Mouse (Mus musculus): ENCODE data around the gene Smyd2. TPM values are rescaled to one million over a fixed set of nuclear protein-coding genes. Genes with fewer than 3 reads are reported as not detected.

Smyd2 gene
- total and polyA plus RNA-seq, 3 experiments = 81.5 to 117 (median 99.2) TPM

DNA sequence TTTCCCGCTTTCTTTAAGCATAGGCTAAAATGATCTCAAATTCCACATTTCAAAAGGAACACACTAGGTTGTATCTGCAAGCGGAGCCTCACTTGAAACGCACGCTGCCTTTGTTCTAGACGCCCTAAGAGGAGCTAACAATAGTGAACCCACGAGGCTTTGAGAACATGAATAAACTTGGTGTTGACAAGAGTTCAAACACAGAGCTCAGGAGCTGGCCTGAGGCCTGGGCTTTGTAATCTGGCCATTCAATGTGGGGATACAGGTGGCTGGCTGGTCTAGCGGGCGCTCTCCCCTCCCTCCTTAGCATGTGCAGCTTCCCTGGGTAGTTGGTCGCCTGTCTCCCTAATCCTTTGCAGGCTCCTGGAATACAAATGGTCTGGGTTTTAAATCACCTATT is 24.3 kb downstream of the Smyd2 start:
- H3K79me2 ChIP-seq (replicated peaks; ENCODE audit: control insufficient read depth, insufficient read depth, low read length) = no peaks in the 10 kb centered on the region
- DNase-seq = no peak
- intact Hi-C loops (cut with DNase I) = no loop called here
- H3K27ac ChIP-seq = no peak overlapping the region
- H3K9ac ChIP-seq (ENCODE audit: low read depth, low read length) = no peak overlapping the region
- 76% methylated on average over 9 of the region's 9 CpGs for WGBS
- TF ChIP-seq CTCF (IDR thresholded peaks at IDR 0.05) = no peak
- no peak for TF ChIP-seq POLR2A (IDR thresholded peaks at IDR 0.05; ENCODE audit: insufficient read depth, low read depth, low read length)
- TF ChIP-seq EP300 (IDR thresholded peaks at IDR 0.05; ENCODE audit: insufficient read depth, low read depth, low read length) = no peak
- H3K36me3 ChIP-seq (ENCODE audit: control insufficient read depth, insufficient read depth, low read length) = no peaks in the 10 kb centered on the region
- H3K27me3 ChIP-seq (ENCODE audit: control insufficient read depth, insufficient read depth, low read length) = no peaks in the 10 kb centered on the region
- H3K4me3 ChIP-seq = no peak overlapping the region
- H3K4me1 ChIP-seq (ENCODE audit: control insufficient read depth, insufficient read depth, low read length) = no peaks in the 10 kb centered on the region

DNA sequence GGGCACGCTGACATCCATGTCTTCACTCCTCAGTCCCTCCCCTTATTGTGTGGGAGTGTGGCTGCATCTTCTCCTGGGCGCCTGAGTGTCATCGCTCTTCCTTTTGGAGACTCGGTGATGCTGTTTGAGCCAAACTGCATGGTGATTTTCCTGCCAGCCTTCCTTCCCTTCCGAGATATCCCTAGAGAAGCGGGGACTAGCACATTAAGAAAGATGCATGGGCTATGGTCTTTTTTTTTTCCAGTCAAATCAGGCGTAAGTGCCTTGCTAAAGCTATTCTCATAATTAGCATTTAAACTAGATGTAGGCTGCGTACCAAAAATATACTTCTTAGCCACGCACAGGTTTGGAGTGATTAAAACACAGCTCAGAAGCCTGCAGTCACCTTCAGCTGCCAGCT is 28.0 kb downstream of the Smyd2 start:
- Histone ChIP-seq H3K4me1 (ENCODE audit: control insufficient read depth, insufficient read depth, low read length) (no peaks in the 10 kb centered on the region), H3K27ac (no peak overlapping the region), H3K4me3 (no peak overlapping the region), H3K9ac (ENCODE audit: low read depth, low read length) (no peak overlapping the region), H3K79me2 (replicated peaks; ENCODE audit: control insufficient read depth, insufficient read depth, low read length) (no peaks in the 10 kb centered on the region), H3K36me3 (ENCODE audit: control insufficient read depth, insufficient read depth, low read length) (no peaks in the 10 kb centered on the region), H3K27me3 (ENCODE audit: control insufficient read depth, insufficient read depth, low read length) (no peaks in the 10 kb centered on the region)
- 75% methylated on average over 9 of the region's 9 CpGs for WGBS
- no peak for DNase-seq
- TF ChIP-seq POLR2A (IDR thresholded peaks at IDR 0.05; ENCODE audit: insufficient read depth, low read depth, low read length) (no peak), CTCF (IDR thresholded peaks at IDR 0.05) (no peak), EP300 (IDR thresholded peaks at IDR 0.05; ENCODE audit: insufficient read depth, low read depth, low read length) (no peak)
- intact Hi-C loops (cut with DNase I) = no loop called here

- no peak for DNase-seq
- H3K4me3 ChIP-seq = no peak overlapping the region
- H3K27ac ChIP-seq = no peak overlapping the region
- WGBS = 70% methylated on average over 10 of the region's 10 CpGs
- no peaks in the 10 kb centered on the region for H3K27me3 ChIP-seq (ENCODE audit: control insufficient read depth, insufficient read depth, low read length)
- no peaks in the 10 kb centered on the region for H3K79me2 ChIP-seq (replicated peaks; ENCODE audit: control insufficient read depth, insufficient read depth, low read length)
- H3K9ac ChIP-seq (ENCODE audit: low read depth, low read length) = no peak overlapping the region
- H3K4me1 ChIP-seq (ENCODE audit: control insufficient read depth, insufficient read depth, low read length) = no peaks in the 10 kb centered on the region
- TF ChIP-seq EP300 (IDR thresholded peaks at IDR 0.05; ENCODE audit: insufficient read depth, low read depth, low read length) = no peak
- TF ChIP-seq CTCF (IDR thresholded peaks at IDR 0.05) = no peak
- no peak for TF ChIP-seq POLR2A (IDR thresholded peaks at IDR 0.05; ENCODE audit: insufficient read depth, low read depth, low read length)
- no peaks in the 10 kb centered on the region for H3K36me3 ChIP-seq (ENCODE audit: control insufficient read depth, insufficient read depth, low read length)
- intact Hi-C loops (cut with DNase I) = no loop called here
Observed at GRCm38 (mm10) chr1:189888749-189889148, 33.4 kb downstream of the Smyd2 start.

- intact Hi-C loops (cut with DNase I) = loop anchor here (1.0 to 2.0 kb wide), 3 partner anchors 40 to 909 kb away; no protein-coding TSS in a partner anchor
- Histone ChIP-seq H3K36me3 (ENCODE audit: control insufficient read depth, insufficient read depth, low read length) (no peaks in the 10 kb centered on the region), H3K79me2 (replicated peaks; ENCODE audit: control insufficient read depth, insufficient read depth, low read length) (no peaks in the 10 kb centered on the region), H3K27ac (no peak overlapping the region), H3K27me3 (ENCODE audit: control insufficient read depth, insufficient read depth, low read length) (no peaks in the 10 kb centered on the region), H3K9ac (ENCODE audit: low read depth, low read length) (no peak overlapping the region), H3K4me3 (no peak overlapping the region), H3K4me1 (ENCODE audit: control insufficient read depth, insufficient read depth, low read length) (peaks cover 2% of the 10 kb centered on the region; the same call in 1 of the 2 replicates)
- peak; percentile 79; the same call in 1 of the 2 replicates for TF ChIP-seq EP300 (IDR thresholded peaks at IDR 0.05; ENCODE audit: insufficient read depth, low read depth, low read length)
- TF ChIP-seq POLR2A (IDR thresholded peaks at IDR 0.05; ENCODE audit: insufficient read depth, low read depth, low read length) = no peak
- TF ChIP-seq CTCF (IDR thresholded peaks at IDR 0.05) = peak; percentile 92
- peak; percentile 60 to 70 for DNase-seq
- WGBS = 22% methylated on average over 7 of the region's 7 CpGs
Observed at GRCm38 (mm10) chr1:189887518-189887917, 34.6 kb downstream of the Smyd2 start.

GRCm38 (mm10) chr1:189885975-189886374 is 36.2 kb downstream of the Smyd2 start:
- DNase-seq = no peak
- Histone ChIP-seq H3K4me3 (no peak overlapping the region), H3K27ac (no peak overlapping the region), H3K27me3 (ENCODE audit: control insufficient read depth, insufficient read depth, low read length) (no peaks in the 10 kb centered on the region), H3K79me2 (replicated peaks; ENCODE audit: control insufficient read depth, insufficient read depth, low read length) (no peaks in the 10 kb centered on the region), H3K9ac (ENCODE audit: low read depth, low read length) (no peak overlapping the region), H3K4me1 (ENCODE audit: control insufficient read depth, insufficient read depth, low read length) (peaks cover 2% of the 10 kb centered on the region; the same call in 1 of the 2 replicates), H3K36me3 (ENCODE audit: control insufficient read depth, insufficient read depth, low read length) (no peaks in the 10 kb centered on the region)
- intact Hi-C loops (cut with DNase I) = loop anchor here (2.0 kb wide), 1 partner anchor 911 kb away; no protein-coding TSS in a partner anchor
- TF ChIP-seq POLR2A (IDR thresholded peaks at IDR 0.05; ENCODE audit: insufficient read depth, low read depth, low read length) = no peak
- 82% methylated on average over 6 of the region's 6 CpGs for WGBS

GRCm38 (mm10) chr1:189884951-189885350 is 37.2 kb downstream of the Smyd2 start:
- no peak for DNase-seq
- H3K4me1 ChIP-seq (ENCODE audit: control insufficient read depth, insufficient read depth, low read length) = peaks cover 5% of the 10 kb centered on the region; the same call in 1 of the 2 replicates
- H3K79me2 ChIP-seq (replicated peaks; ENCODE audit: control insufficient read depth, insufficient read depth, low read length) = no peaks in the 10 kb centered on the region
- H3K27ac ChIP-seq = no peak overlapping the region
- H3K27me3 ChIP-seq (ENCODE audit: control insufficient read depth, insufficient read depth, low read length) = no peaks in the 10 kb centered on the region
- TF ChIP-seq EP300 (IDR thresholded peaks at IDR 0.05; ENCODE audit: insufficient read depth, low read depth, low read length) (no peak), CTCF (IDR thresholded peaks at IDR 0.05) (no peak), POLR2A (IDR thresholded peaks at IDR 0.05; ENCODE audit: insufficient read depth, low read depth, low read length) (no peak)
- no peak overlapping the region for H3K4me3 ChIP-seq
- H3K36me3 ChIP-seq (ENCODE audit: control insufficient read depth, insufficient read depth, low read length) = no peaks in the 10 kb centered on the region
- intact Hi-C loops (cut with DNase I) = no loop called here
- 71% methylated on average over 13 of the region's 13 CpGs for WGBS
- no peak overlapping the region for H3K9ac ChIP-seq (ENCODE audit: low read depth, low read length)

Measured in heart, adult 2 months (tissue).